ENCODE assay signal across 14 mouse cellular contexts in the genomic region with DNA sequence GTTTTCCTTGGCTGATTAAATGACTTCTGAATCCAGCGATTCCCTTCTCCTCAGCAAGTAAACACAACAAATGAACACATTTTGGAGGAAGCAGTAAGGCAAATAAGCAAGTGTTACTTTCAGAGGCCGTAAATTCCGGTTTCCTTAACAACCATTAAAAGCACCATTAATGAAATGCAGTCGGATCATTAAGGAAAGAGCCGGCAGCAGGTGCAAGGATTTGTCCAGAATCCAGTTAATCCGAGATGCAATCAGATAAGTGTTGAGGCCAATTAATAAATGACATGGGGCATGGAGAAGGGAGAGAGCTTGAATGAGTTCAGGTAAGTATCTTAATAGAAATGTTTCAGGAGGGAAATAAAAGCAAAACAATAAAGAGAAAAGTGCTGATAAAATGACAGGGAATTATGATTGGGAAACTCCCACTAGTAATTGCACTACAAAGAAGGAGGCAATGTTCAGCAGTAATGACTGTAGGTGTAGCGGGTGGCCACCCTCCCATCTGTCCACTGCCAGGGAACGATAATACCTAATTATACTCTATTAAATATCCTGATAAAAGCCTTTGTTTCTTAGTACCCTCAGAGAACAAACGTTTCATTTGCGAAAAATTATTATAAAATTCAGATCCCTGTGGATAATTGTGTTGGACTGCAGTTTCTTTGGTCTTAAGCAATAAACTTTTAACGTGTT.
"Had no signal": no experiment of that assay in that cellular context is flagged by ENCODE, and none has a peak within 500 bp of the region (broad histone marks: within the 10 kb centered on the region; RNA-seq: fewer than 3 reads in every experiment).

No protein-coding gene starts in this region.

- H3K9me3 ChIP-seq: limb, embryonic 10.5 days; liver, embryonic 15.5 days; stomach, embryonic 15.5 days had no signal

- H3K27me3 ChIP-seq: liver, embryonic 15.5 days; stomach, embryonic 15.5 days had no signal

- ATAC-seq: lung, postnatal 0 days; midbrain, embryonic 16.5 days had no signal

- H3K36me3 ChIP-seq: limb, embryonic 10.5 days; liver, embryonic 15.5 days; stomach, embryonic 15.5 days had no signal

- H3K4me3 ChIP-seq: left cerebral cortex, adult 2 months; limb, embryonic 10.5 days; liver, embryonic 15.5 days; stomach, embryonic 15.5 days had no signal

- DNase-seq: kidney, postnatal 25 days; lung, adult 2 months; lung, postnatal 36 days; right cerebral cortex, postnatal 4 days; spleen, adult 18-20 months; thymus, adult 2 months; thymus, postnatal 25 days had no signal

- H3K27ac ChIP-seq: left cerebral cortex, adult 2 months; limb, embryonic 10.5 days; liver, embryonic 15.5 days; stomach, embryonic 15.5 days had no signal

- H3K4me2 ChIP-seq: liver, embryonic 11.5 days; liver, embryonic 15.5 days; stomach, embryonic 15.5 days had no signal

- H3K9ac ChIP-seq: liver, embryonic 15.5 days; stomach, embryonic 15.5 days had no signal

- H3K4me1 ChIP-seq: liver, embryonic 15.5 days; stomach, embryonic 15.5 days had no signal
